Mouse (Mus musculus) stomach, embryonic 15.5 days (tissue): ENCODE data around the gene Pmfbp1. TPM values are rescaled to one million over a fixed set of nuclear protein-coding genes. Genes with fewer than 3 reads are reported as not detected.

Source experiments
- ATAC-seq: fragments of 200-750 bp; cut with Nextera tagmentation; 2 replicates; pipeline ENCODE4 v1.8.0; 2017; ENCODE audit warnings: low read depth, moderate number of reproducible peaks, moderate TSS enrichment; ENCODE audit not compliant: insufficient read depth, low FRiP score
- H3K27ac ChIP-seq: fragments of 300-500 bp; sonication (generic); 2 replicates; pipeline ENCODE4 v1.5.1; 2015; ENCODE audit warnings: mild to moderate bottlenecking, inconsistent platforms
- H3K27me3 ChIP-seq: fragments of 300-500 bp; sonication (generic); replicated peaks from 2 replicates; pipeline ENCODE4 v1.6.1; 2015; ENCODE audit warnings: inconsistent platforms
- H3K36me3 ChIP-seq: fragments of 300-500 bp; sonication (generic); 2 replicates; pipeline ENCODE4 v1.6.1; 2015; ENCODE audit warnings: inconsistent platforms
- H3K4me1 ChIP-seq: fragments of 300-500 bp; sonication (generic); 2 replicates; pipeline ENCODE4 v1.6.1; 2015; ENCODE audit warnings: inconsistent platforms
- H3K4me2 ChIP-seq: fragments of 300-500 bp; sonication (generic); 2 replicates; pipeline ENCODE4 v1.6.1; 2015; ENCODE audit warnings: mild to moderate bottlenecking, inconsistent platforms
- H3K4me3 ChIP-seq: fragments of 300-500 bp; sonication (generic); replicated peaks from 2 replicates; pipeline ENCODE4 v1.5.1; 2015; ENCODE audit warnings: inconsistent platforms
- H3K9ac ChIP-seq: fragments of 300-500 bp; sonication (generic); 2 replicates; pipeline ENCODE4 v1.6.1; 2015; ENCODE audit warnings: inconsistent platforms
- H3K9me3 ChIP-seq: fragments of 300-500 bp; sonication (generic); 2 replicates; pipeline ENCODE4 v1.6.1; 2016; ENCODE audit warnings: inconsistent platforms
- WGBS: fragments of 180-500 bp; shearing (Covaris S2); methylation state at CpG from one replicate; pipeline ENCODE4 v1.1.7; 2015; 5-methylcytosine and 5-hydroxymethylcytosine counted together
- polyA plus RNA-seq: library from polyadenylated mRNA; unstranded; fragments of >200 nt; fragmentation: Nextera tagmentation; extraction: Ambion mirVana; gene quantifications from 2 replicates; pipeline ENCODE4 v1.2.1, GENCODE M21; 2015

The Pmfbp1 gene
- polyA plus RNA-seq, 1 experiment from 2014 or later = not detected

GRCm38 (mm10) chr8:109505560-109505959 lies 11.7 kb downstream of the Pmfbp1 start:
- Histone ChIP-seq H3K27ac (no peak overlapping the region), H3K4me1 (no peaks in the 10 kb centered on the region), H3K27me3 (no peaks in the 10 kb centered on the region), H3K4me2 (no peak overlapping the region), H3K9ac (no peak overlapping the region), H3K4me3 (no peak overlapping the region), H3K36me3 (no peaks in the 10 kb centered on the region), H3K9me3 (no peaks in the 10 kb centered on the region)
- no peak for ATAC-seq
- 89% methylated on average over 5 of the region's 5 CpGs for WGBS

- 75% methylated on average over 2 of the region's 2 CpGs for WGBS
- H3K9ac ChIP-seq = no peak overlapping the region
These were observed 30.2 kb downstream of the Pmfbp1 start for GRCm38 (mm10) chr8:109524008-109524407.

GRCm38 (mm10) chr8:109535140-109535990 lies 41.5 kb downstream of the Pmfbp1 start:
- Histone ChIP-seq H3K9ac (no peak overlapping the region), H3K27me3 (no peaks in the 10 kb centered on the region), H3K27ac (no peak overlapping the region), H3K36me3 (no peaks in the 10 kb centered on the region), H3K4me3 (no peak overlapping the region), H3K9me3 (no peaks in the 10 kb centered on the region), H3K4me1 (no peaks in the 10 kb centered on the region), H3K4me2 (no peak overlapping the region)
- ATAC-seq = no peak
- 83% methylated on average over 19 of the region's 19 CpGs for WGBS

More at GRCm38 (mm10) chr8:109524008-109524407, 30.2 kb downstream of the Pmfbp1 start:
- Histone ChIP-seq H3K27me3 (no peaks in the 10 kb centered on the region), H3K4me3 (no peak overlapping the region), H3K36me3 (no peaks in the 10 kb centered on the region), H3K4me1 (no peaks in the 10 kb centered on the region), H3K9me3 (no peaks in the 10 kb centered on the region), H3K4me2 (no peak overlapping the region), H3K27ac (no peak overlapping the region)
- ATAC-seq = no peak

- 7% methylated on average over 4 of the region's 5 CpGs for WGBS
- no peaks in the 10 kb centered on the region for H3K36me3 ChIP-seq
- no peaks in the 10 kb centered on the region for H3K4me1 ChIP-seq
- no peak overlapping the region for H3K9ac ChIP-seq
- H3K9me3 ChIP-seq = no peaks in the 10 kb centered on the region
- H3K4me3 ChIP-seq = 0 out of 2 replicates have a peak overlapping the region, but pooled peaks have one; percentile 12
- H3K4me2 ChIP-seq = peak overlapping the region; percentile 26; the same call in 1 of the 2 replicates
- H3K27me3 ChIP-seq = no peaks in the 10 kb centered on the region
- ATAC-seq = peak; percentile 39; the same call in 1 of the 2 replicates
- H3K27ac ChIP-seq = no peak overlapping the region
These were observed 42.9 kb downstream of the Pmfbp1 start for GRCm38 (mm10) chr8:109536703-109537102.

- Histone ChIP-seq H3K9ac (no peak overlapping the region), H3K27ac (no peak overlapping the region), H3K9me3 (no peaks in the 10 kb centered on the region), H3K36me3 (0 out of 2 replicates have a peak, but pooled peaks cover 1% of the 10 kb centered on the region), H3K27me3 (no peaks in the 10 kb centered on the region), H3K4me1 (no peaks in the 10 kb centered on the region), H3K4me2 (no peak overlapping the region), H3K4me3 (no peak overlapping the region)
- no peak for ATAC-seq
- WGBS = 66% methylated on average over 5 of the region's 5 CpGs
These were observed 48.3 kb downstream of the Pmfbp1 start for GRCm38 (mm10) chr8:109542165-109542564.

GRCm38 (mm10) chr8:109542748-109543519 lies 49.1 kb downstream of the Pmfbp1 start:
- peaks cover 8% of the 10 kb centered on the region; the same call in 1 of the 2 replicates for H3K36me3 ChIP-seq
- no peak overlapping the region for H3K4me2 ChIP-seq
- H3K4me3 ChIP-seq = no peak overlapping the region
- H3K27me3 ChIP-seq = no peaks in the 10 kb centered on the region
- WGBS = 80% methylated on average over 8 of the region's 8 CpGs
- no peaks in the 10 kb centered on the region for H3K4me1 ChIP-seq
- H3K9ac ChIP-seq = no peak overlapping the region
- no peak overlapping the region for H3K27ac ChIP-seq
- no peaks in the 10 kb centered on the region for H3K9me3 ChIP-seq
- ATAC-seq = no peak

GRCm38 (mm10) chr8:109544049-109544448 lies 50.2 kb downstream of the Pmfbp1 start:
- Histone ChIP-seq H3K36me3 (peaks cover 15% of the 10 kb centered on the region), H3K9ac (no peak overlapping the region), H3K4me3 (no peak overlapping the region), H3K4me1 (no peaks in the 10 kb centered on the region), H3K27ac (no peak overlapping the region), H3K9me3 (no peaks in the 10 kb centered on the region), H3K4me2 (no peak overlapping the region), H3K27me3 (no peaks in the 10 kb centered on the region)
- no peak for ATAC-seq
- 48% methylated on average over 3 of the region's 3 CpGs for WGBS

GRCm38 (mm10) chr8:109551663-109552062 lies 57.8 kb downstream of the Pmfbp1 start:
- Histone ChIP-seq H3K4me1 (no peaks in the 10 kb centered on the region), H3K9ac (no peak overlapping the region), H3K36me3 (peaks cover 82% of the 10 kb centered on the region), H3K4me3 (no peak overlapping the region), H3K27ac (no peak overlapping the region), H3K9me3 (no peaks in the 10 kb centered on the region), H3K27me3 (no peaks in the 10 kb centered on the region), H3K4me2 (no peak overlapping the region)
- no peak for ATAC-seq
- WGBS = 42% methylated on average over 3 of the region's 3 CpGs

GRCm38 (mm10) chr8:109563881-109564280 lies 70.1 kb downstream of the Pmfbp1 start:
- Histone ChIP-seq H3K4me3 (no peak overlapping the region), H3K4me2 (no peak overlapping the region), H3K9ac (no peak overlapping the region), H3K4me1 (peaks cover 9% of the 10 kb centered on the region), H3K27ac (no peak overlapping the region), H3K9me3 (no peaks in the 10 kb centered on the region), H3K36me3 (peaks cover 33% of the 10 kb centered on the region), H3K27me3 (no peaks in the 10 kb centered on the region)
- WGBS = 68% methylated on average over 2 of the region's 2 CpGs
- ATAC-seq = no peak

- H3K36me3 ChIP-seq = peaks cover 24% of the 10 kb centered on the region
- peak overlapping the region; percentile 90 for H3K4me3 ChIP-seq
- H3K9ac ChIP-seq = peak overlapping the region; percentile 91
- H3K4me1 ChIP-seq = peaks cover 9% of the 10 kb centered on the region
- no peaks in the 10 kb centered on the region for H3K27me3 ChIP-seq
- WGBS = 3% methylated on average over 10 of the region's 10 CpGs
- peak overlapping the region; percentile 73 for H3K4me2 ChIP-seq
- ATAC-seq = no peak
- H3K27ac ChIP-seq = peak overlapping the region; percentile 95
- no peaks in the 10 kb centered on the region for H3K9me3 ChIP-seq
These were observed 70.9 kb downstream of the Pmfbp1 start for GRCm38 (mm10) chr8:109564766-109565165.

- H3K27ac ChIP-seq = peak within 1 kb of the TSS; percentile 95
- H3K4me3 ChIP-seq = peak within 1 kb of the TSS; percentile 90
- peak within 1 kb of the TSS; percentile 91 for H3K9ac ChIP-seq
- H3K4me2 ChIP-seq = peak within 1 kb of the TSS; percentile 73
- under 1% methylated on average over 52 of the region's 52 CpGs for WGBS
- ATAC-seq = peak; percentile 100
- H3K36me3 ChIP-seq = peaks cover 15% of the 10 kb centered on the region
- H3K4me1 ChIP-seq = peaks cover 9% of the 10 kb centered on the region
- no peaks in the 10 kb centered on the region for H3K9me3 ChIP-seq
- H3K27me3 ChIP-seq = no peaks in the 10 kb centered on the region
These were observed 71.9 kb downstream of the Pmfbp1 start, which contains the start of the genes Dhx38 and Txnl4b for GRCm38 (mm10) chr8:109565498-109566333. Gene Dhx38, minus strand, starts transcription at chr8:109565861. Gene Txnl4b, plus strand, starts transcription at chr8:109565892.
